Mouse (Mus musculus): ENCODE results near the gene Dnah12. TPM values are rescaled to one million over a fixed set of nuclear protein-coding genes. Genes with fewer than 3 reads are reported as not detected.
A peak's percentile ranks its signal among the peaks of the same experiment; 100 is the strongest.

Dnah12 gene
- total and polyA plus RNA-seq, 3 experiments, result 0.04 to 0.10 TPM; not detected in 1

- no peak for TF ChIP-seq MEF2A (IDR thresholded peaks at IDR 0.05; ENCODE audit: extremely low read depth, insufficient replicate concordance, low read depth, low read length, poor library complexity, severe bottlenecking)
Observed at GRCm38 (mm10) chr14:26816785-26817184, 123.7 kb downstream of the Dnah12 start (continued).

- peak; percentile 88 for DNase-seq (ENCODE audit: low read depth, low spot score)
- H3K27ac ChIP-seq (ENCODE audit: control insufficient read depth, low read depth, low read length), result peak overlapping the region; percentile 95
- H3K4me1 ChIP-seq (ENCODE audit: control insufficient read depth in 1 of 2, insufficient read depth in 2 of 2, low read length in 2 of 2), result peaks cover 11 to 24% of the 10 kb centered on the region in 2 experiments
- no peak overlapping the region for H3K9ac ChIP-seq (ENCODE audit: control insufficient read depth, low read depth, low read length, poor library complexity, severe bottlenecking)
- H3K36me3 ChIP-seq (ENCODE audit: control insufficient read depth in 1 of 2, insufficient read depth in 2 of 2, low read length in 2 of 2), result peaks cover 0 to 27% of the 10 kb centered on the region in 2 experiments; a peak in 2 of 4 replicates
- H3K9me3 ChIP-seq (replicated peaks; ENCODE audit: insufficient read depth, low read length), result no peaks in the 10 kb centered on the region
- H3K79me2 ChIP-seq (ENCODE audit: control insufficient read depth, insufficient read depth, low read length, poor library complexity), result no peaks in the 10 kb centered on the region; the same call in 1 of the 2 replicates
- H3K4me3 ChIP-seq (ENCODE audit: control insufficient read depth in 1 of 2, insufficient read depth in 1 of 2, low read depth in 2 of 2, low read length in 2 of 2), result peak overlapping the region in 1 of 2 experiments; percentile 27; a peak in 1 of 4 replicates
- H3K27me3 ChIP-seq (ENCODE audit: control insufficient read depth in 1 of 2, insufficient read depth in 2 of 2, low read length in 2 of 2), result no peaks in the 10 kb centered on the region
- TF ChIP-seq POLR2AphosphoS5 (IDR thresholded peaks at IDR 0.05; ENCODE audit: borderline replicate concordance, low read depth, low read length) (no peak), CTCF (IDR thresholded peaks at IDR 0.05 in 2 of 3, conservative IDR thresholded peaks at IDR 0.05 in 1 of 3; ENCODE audit: control insufficient read depth in 1 of 3, insufficient read depth in 1 of 3, low read depth in 2 of 3, low read length in 3 of 3, poor library complexity in 1 of 3, severe bottlenecking in 1 of 3) (no peak), CHD2 (IDR thresholded peaks at IDR 0.05; ENCODE audit: low read length) (peak; percentile 58), MEF2A (IDR thresholded peaks at IDR 0.05; ENCODE audit: extremely low read depth, insufficient replicate concordance, low read depth, low read length, poor library complexity, severe bottlenecking) (no peak), KAT2A (conservative IDR thresholded peaks at IDR 0.05; ENCODE audit: low read depth, low read length) (no peak), ZKSCAN1 (IDR thresholded peaks at IDR 0.05; ENCODE audit: low read depth, low read length) (no peak), NELFE (IDR thresholded peaks at IDR 0.05; ENCODE audit: low read depth, low read length) (peak; percentile 44; the same call in 1 of the 2 replicates), MYB (IDR thresholded peaks at IDR 0.05; ENCODE audit: low read depth, low read length) (peak; percentile 98), ZNF384 (IDR thresholded peaks at IDR 0.05; ENCODE audit: low read depth, low read length) (peak; percentile 18; the same call in 1 of the 2 replicates), BHLHE40 (IDR thresholded peaks at IDR 0.05; ENCODE audit: borderline replicate concordance, low read depth, low read length) (peak; percentile 77; the same call in 1 of the 2 replicates), USF2 (IDR thresholded peaks at IDR 0.05; ENCODE audit: borderline replicate concordance in 1 of 2, insufficient read depth in 1 of 2, low read depth in 1 of 2, low read length in 2 of 2) (no peak), MAX (IDR thresholded peaks at IDR 0.05; ENCODE audit: low read length) (no peak), MAZ (IDR thresholded peaks at IDR 0.05; ENCODE audit: low read depth, low read length) (no peak), GABPA (IDR thresholded peaks at IDR 0.05; ENCODE audit: low read depth, low read length) (0 out of 2 replicates have a peak, but pooled peaks have one; percentile 33), ETS1 (IDR thresholded peaks at IDR 0.05; ENCODE audit: low read depth, low read length) (peak; percentile 97), HCFC1 (IDR thresholded peaks at IDR 0.05; ENCODE audit: low read depth, low read length) (peak; percentile 55), MXI1 (IDR thresholded peaks at IDR 0.05; ENCODE audit: low read depth, low read length) (no peak), ZC3H11A (IDR thresholded peaks at IDR 0.05; ENCODE audit: low read depth, low read length) (0 out of 2 replicates have a peak, but pooled peaks have one; percentile 1), TCF12 (IDR thresholded peaks at IDR 0.05; ENCODE audit: low read depth, low read length) (peak; percentile 96), ZMIZ1 (IDR thresholded peaks at IDR 0.05; ENCODE audit: low read depth, low read length) (no peak; the same call in 1 of the 2 replicates), SIN3A (IDR thresholded peaks at IDR 0.05; ENCODE audit: low read length) (peak; percentile 93), CHD1 (IDR thresholded peaks at IDR 0.05; ENCODE audit: low read depth, low read length) (no peak), E2F4 (IDR thresholded peaks at IDR 0.05; ENCODE audit: borderline replicate concordance, low read depth, low read length) (no peak), GATA1 (IDR thresholded peaks at IDR 0.05; ENCODE audit: low read depth, low read length) (peak; percentile 98), TAL1 (IDR thresholded peaks at IDR 0.05; ENCODE audit: low read length) (peak; percentile 82), POLR2AphosphoS2 (IDR thresholded peaks at IDR 0.05; ENCODE audit: low read length) (no peak), NRF1 (IDR thresholded peaks at IDR 0.05; ENCODE audit: insufficient read depth, low read depth, low read length, poor library complexity, severe bottlenecking) (no peak), SMC3 (IDR thresholded peaks at IDR 0.05; ENCODE audit: low read depth, low read length) (peak; percentile 6; the same call in 1 of the 2 replicates), USF1 (IDR thresholded peaks at IDR 0.05; ENCODE audit: low read depth, low read length) (no peak), ELF1 (IDR thresholded peaks at IDR 0.05; ENCODE audit: low read depth, low read length) (peak; percentile 67), MAFK (IDR thresholded peaks at IDR 0.05; ENCODE audit: borderline replicate concordance, low read depth, low read length) (peak; percentile 79; the same call in 1 of the 2 replicates), RAD21 (IDR thresholded peaks at IDR 0.05; ENCODE audit: low read depth, low read length) (no peak; the same call in 1 of the 2 replicates), RCOR1 (IDR thresholded peaks at IDR 0.05; ENCODE audit: low read depth, low read length) (peak; percentile 87), TBP (IDR thresholded peaks at IDR 0.05; ENCODE audit: low read depth, low read length) (peak; percentile 55)
Observed at GRCm38 (mm10) chr14:26826020-26826419, 132.9 kb downstream of the Dnah12 start.

All from MEL (cell line).